Mouse (Mus musculus) thymus, postnatal 36 days (tissue): ENCODE data around the gene Tmcc3.

Experiments
- DNase-seq, 2 experiments: peaks; one replicate each; pipeline ENCODE4 v3.0.0; 2022; ENCODE audit warnings: mixed read lengths in 2 of 2

Gene Tmcc3

GRCm38 (mm10) chr10:94371293-94371692 is 59.5 kb downstream of the Tmcc3 start:
- no peak for DNase-seq

- DNase-seq: no peak
These were observed 65.2 kb downstream of the Tmcc3 start for GRCm38 (mm10) chr10:94376941-94377340.

- DNase-seq: no peak
These were observed 66.1 kb downstream of the Tmcc3 start for GRCm38 (mm10) chr10:94377844-94378243.

- peak; percentile 67 to 76 for DNase-seq
These were observed 66.6 kb downstream of the Tmcc3 start for GRCm38 (mm10) chr10:94378383-94378782.

GRCm38 (mm10) chr10:94380082-94380481 is 68.3 kb downstream of the Tmcc3 start:
- no peak for DNase-seq

- DNase-seq: no peak
These were observed 69.1 kb downstream of the Tmcc3 start for GRCm38 (mm10) chr10:94380662-94381392.

- DNase-seq: no peak
These were observed 69.6 kb downstream of the Tmcc3 start for GRCm38 (mm10) chr10:94381393-94381740.

- DNase-seq: no peak
These were observed 70.9 kb downstream of the Tmcc3 start for GRCm38 (mm10) chr10:94382618-94383017.

GRCm38 (mm10) chr10:94383565-94383964 is 71.8 kb downstream of the Tmcc3 start:
- DNase-seq: no peak

GRCm38 (mm10) chr10:94389219-94389618 is 77.5 kb downstream of the Tmcc3 start:
- no peak for DNase-seq

- no peak for DNase-seq
These were observed 79.3 kb downstream of the Tmcc3 start for GRCm38 (mm10) chr10:94391049-94391448.

GRCm38 (mm10) chr10:94394286-94394685 is 82.5 kb downstream of the Tmcc3 start:
- DNase-seq: no peak

GRCm38 (mm10) chr10:94397833-94398596 is 86.3 kb downstream of the Tmcc3 start:
- DNase-seq: no peak

- no peak for DNase-seq
These were observed 89.1 kb downstream of the Tmcc3 start for GRCm38 (mm10) chr10:94400895-94401294.

- no peak for DNase-seq
These were observed 93.7 kb downstream of the Tmcc3 start for GRCm38 (mm10) chr10:94405456-94405855.

GRCm38 (mm10) chr10:94406821-94407220 is 95.1 kb downstream of the Tmcc3 start:
- no peak for DNase-seq

- DNase-seq: peak; percentile 65 to 68
These were observed 96.8 kb downstream of the Tmcc3 start for GRCm38 (mm10) chr10:94408356-94409146.

GRCm38 (mm10) chr10:94409661-94410060 is 97.9 kb downstream of the Tmcc3 start:
- no peak for DNase-seq

GRCm38 (mm10) chr10:94411594-94411993 is 99.8 kb downstream of the Tmcc3 start:
- no peak for DNase-seq

- no peak for DNase-seq
These were observed 102.3 kb downstream of the Tmcc3 start for GRCm38 (mm10) chr10:94413770-94414651.

- no peak for DNase-seq
These were observed 104.4 kb downstream of the Tmcc3 start for GRCm38 (mm10) chr10:94415950-94416844.
